Mouse (Mus musculus) olfactory bulb, adult 2 months (tissue): ENCODE results near the gene Mllt6.

Experiments used
- CTCF ChIP-seq: fragments of 200-500 bp; IDR thresholded peaks from 2 replicates; pipeline ENCODE4 v1.5.1; 2012; ENCODE audit warnings: low read depth, mild to moderate bottlenecking, low read length, moderate library complexity; ENCODE audit not compliant: insufficient read depth
- POLR2A ChIP-seq: fragments of 200-500 bp; IDR thresholded peaks from 2 replicates; pipeline ENCODE4 v1.6.1; 2012; ENCODE audit warnings: mild to moderate bottlenecking, low read depth, low read length, moderate library complexity; ENCODE audit not compliant: insufficient read depth

- TF ChIP-seq CTCF, result no peak
- no peak for TF ChIP-seq POLR2A
Observed at GRCm38 (mm10) chr11:97678301-97678700, 15.1 kb downstream of the Mllt6 start.
